21 mouse cellular contexts compared by ENCODE assay signal in the genomic region with DNA sequence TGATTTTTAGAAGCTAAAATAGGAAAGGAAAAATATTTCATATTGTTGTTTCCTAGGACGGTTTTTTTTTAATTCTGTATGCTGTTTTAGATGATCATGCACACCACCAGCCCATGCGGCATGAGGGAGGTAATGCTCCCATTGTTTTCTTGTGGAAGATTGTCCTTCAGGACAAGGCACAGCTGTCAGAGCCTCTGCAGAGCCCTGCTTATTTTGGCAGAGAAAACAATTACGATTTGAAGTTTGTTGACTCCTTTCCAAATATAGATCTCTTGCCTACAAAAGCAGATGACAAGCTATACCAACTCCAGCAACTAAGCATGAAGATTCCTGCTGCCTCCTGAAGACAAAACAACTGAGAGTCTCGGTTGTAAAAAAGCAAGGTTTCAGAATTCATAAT.
DNase-seq lines count a peak whose midpoint lies in the region; ATAC-seq and TF ChIP-seq lines count a peak whose summit lies in the region.
"Had no signal": no experiment of that assay in that cellular context is flagged by ENCODE, and none has a peak within 500 bp of the region (broad histone marks: within the 10 kb centered on the region; RNA-seq: fewer than 3 reads in every experiment).

No protein-coding gene starts in this region.

- no peak for TF ChIP-seq CTCF in heart, postnatal 0 days (IDR thresholded peaks at IDR 0.05; ENCODE audit: low read depth)
- no peak for TF ChIP-seq CTCF in lung, embryonic 14.5 days (IDR thresholded peaks at IDR 0.05; ENCODE audit: low read depth)

- H3K36me3 ChIP-seq in heart, postnatal 0 days (replicated peaks; ENCODE audit: control insufficient read depth, insufficient read depth, low read length), result no peaks in the 10 kb centered on the region
- no peaks in the 10 kb centered on the region for H3K36me3 ChIP-seq in heart, embryonic 12.5 days
- no peaks in the 10 kb centered on the region for H3K36me3 ChIP-seq in lung, embryonic 14.5 days (ENCODE audit: insufficient read depth)
- H3K36me3 ChIP-seq: embryonic facial prominence, embryonic 13.5 days; forebrain, embryonic 15.5 days; heart, embryonic 13.5 days; hindbrain, embryonic 13.5 days; midbrain, embryonic 13.5 days had no signal

- no peak overlapping the region for H3K27ac ChIP-seq in heart, postnatal 0 days (ENCODE audit: low read depth)
- no peak overlapping the region for H3K27ac ChIP-seq in heart, embryonic 12.5 days (ENCODE audit: poor library complexity, severe bottlenecking)
- no peak overlapping the region for H3K27ac ChIP-seq in lung, embryonic 14.5 days (ENCODE audit: low read depth)
- H3K27ac ChIP-seq: embryonic facial prominence, embryonic 13.5 days; forebrain, embryonic 15.5 days; heart, embryonic 13.5 days; hindbrain, embryonic 13.5 days; midbrain, embryonic 13.5 days had no signal

- no peak overlapping the region for H3K4me2 ChIP-seq in heart, postnatal 0 days (ENCODE audit: low read depth, low read length)
- no peak overlapping the region for H3K4me2 ChIP-seq in heart, embryonic 12.5 days
- no peak overlapping the region for H3K4me2 ChIP-seq in lung, embryonic 14.5 days
- H3K4me2 ChIP-seq: embryonic facial prominence, embryonic 13.5 days; forebrain, embryonic 15.5 days; heart, embryonic 13.5 days; hindbrain, embryonic 13.5 days; midbrain, embryonic 13.5 days had no signal

- no peak for ATAC-seq in heart, postnatal 0 days (ENCODE audit: insufficient read depth, low read depth)
- ATAC-seq in heart, embryonic 12.5 days (ENCODE audit: insufficient number of reproducible peaks, low FRiP score), result no peak
- peak; percentile 83 for ATAC-seq in lung, embryonic 14.5 days (ENCODE audit: insufficient read depth)
- ATAC-seq: forebrain, embryonic 15.5 days; intestine, postnatal 0 days; midbrain, embryonic 13.5 days had no signal

- no peaks in the 10 kb centered on the region for H3K27me3 ChIP-seq in heart, postnatal 0 days (ENCODE audit: control insufficient read depth, insufficient read depth, low read length)
- no peaks in the 10 kb centered on the region for H3K27me3 ChIP-seq in heart, embryonic 12.5 days (replicated peaks)
- H3K27me3 ChIP-seq in lung, embryonic 14.5 days (ENCODE audit: insufficient read depth, low read length), result no peaks in the 10 kb centered on the region
- H3K27me3 ChIP-seq: embryonic facial prominence, embryonic 13.5 days; forebrain, embryonic 15.5 days; heart, embryonic 13.5 days; hindbrain, embryonic 13.5 days; midbrain, embryonic 13.5 days had no signal

- WGBS in heart, postnatal 0 days, result 33% methylated on average over 4 of the region's 4 CpGs
- 41% methylated on average over 4 of the region's 4 CpGs for WGBS in heart, embryonic 12.5 days
- WGBS in lung, embryonic 14.5 days, result 30% methylated on average over 4 of the region's 4 CpGs

- no peak overlapping the region for H3K4me3 ChIP-seq in heart, postnatal 0 days (ENCODE audit: low read depth, low read length)
- no peak overlapping the region for H3K4me3 ChIP-seq in heart, embryonic 12.5 days
- no peak overlapping the region for H3K4me3 ChIP-seq in lung, embryonic 14.5 days (ENCODE audit: low read depth, low read length)
- H3K4me3 ChIP-seq: embryonic facial prominence, embryonic 13.5 days; forebrain, embryonic 15.5 days; heart, embryonic 13.5 days; hindbrain, embryonic 13.5 days; midbrain, embryonic 13.5 days had no signal

- no peaks in the 10 kb centered on the region for H3K4me1 ChIP-seq in heart, postnatal 0 days (ENCODE audit: control insufficient read depth, insufficient read depth)
- 0 out of 2 replicates have a peak, but pooled peaks cover 3% of the 10 kb centered on the region for H3K4me1 ChIP-seq in heart, embryonic 12.5 days (replicated peaks)
- H3K4me1 ChIP-seq in lung, embryonic 14.5 days (ENCODE audit: insufficient read depth), result no peaks in the 10 kb centered on the region
- H3K4me1 ChIP-seq: embryonic facial prominence, embryonic 13.5 days; forebrain, embryonic 15.5 days; heart, embryonic 13.5 days; hindbrain, embryonic 13.5 days; midbrain, embryonic 13.5 days had no signal

- H3K9ac ChIP-seq in heart, postnatal 0 days (replicated peaks; ENCODE audit: low read depth, low read length), result no peak overlapping the region
- H3K9ac ChIP-seq in heart, embryonic 12.5 days, result no peak overlapping the region
- H3K9ac ChIP-seq in lung, embryonic 14.5 days, result no peak overlapping the region
- H3K9ac ChIP-seq: embryonic facial prominence, embryonic 13.5 days; forebrain, embryonic 15.5 days; heart, embryonic 13.5 days; hindbrain, embryonic 13.5 days; midbrain, embryonic 13.5 days had no signal

- peak; percentile 18 for DNase-seq in heart, postnatal 0 days (ENCODE audit: low spot score)
- peak; percentile 4 for DNase-seq in kidney, postnatal 10 days
- DNase-seq in kidney, postnatal 25 days, result no peak
- DNase-seq in lung, embryonic 14.5 days, result peak; percentile 65
- no peak for DNase-seq in lung, postnatal 10 days
- DNase-seq in brain, adult 2 months (ENCODE audit: low read depth, low spot score), result peak; percentile 26
- no peak for DNase-seq in thymus, postnatal 14 days
- DNase-seq: B cell, adult 2 months; cerebellum, adult 9-11 months; gastrocnemius, postnatal 14 days; liver; lung, adult 18-20 months; right cerebral cortex, postnatal 14 days; thymus, postnatal 4 days had no signal

- H3K9me3 ChIP-seq in heart, postnatal 0 days (replicated peaks; ENCODE audit: control insufficient read depth, low read length), result peaks cover 12% of the 10 kb centered on the region
- peaks cover 15% of the 10 kb centered on the region for H3K9me3 ChIP-seq in heart, embryonic 12.5 days (replicated peaks)
- H3K9me3 ChIP-seq in lung, embryonic 14.5 days (ENCODE audit: low read depth, low read length), result peaks cover 5% of the 10 kb centered on the region; the same call in 1 of the 2 replicates
- H3K9me3 ChIP-seq: forebrain, embryonic 15.5 days had no signal

- TF ChIP-seq EP300 in heart, postnatal 0 days (IDR thresholded peaks at IDR 0.05; ENCODE audit: low read depth), result no peak

Comparison
In these comparisons a context has a peak if more than half of its experiments do, and no peak if none do; other contexts are left out.
1. DNase-seq: peak in heart, postnatal 0 days (single experiment), kidney, postnatal 10 days (single experiment), lung, embryonic 14.5 days (single experiment) and brain, adult 2 months (single experiment); none in kidney, postnatal 25 days (0 of 2), lung, postnatal 10 days (single experiment) and thymus, postnatal 14 days (single experiment).